10 mouse cellular contexts compared by ENCODE assay signal in the genomic region with DNA sequence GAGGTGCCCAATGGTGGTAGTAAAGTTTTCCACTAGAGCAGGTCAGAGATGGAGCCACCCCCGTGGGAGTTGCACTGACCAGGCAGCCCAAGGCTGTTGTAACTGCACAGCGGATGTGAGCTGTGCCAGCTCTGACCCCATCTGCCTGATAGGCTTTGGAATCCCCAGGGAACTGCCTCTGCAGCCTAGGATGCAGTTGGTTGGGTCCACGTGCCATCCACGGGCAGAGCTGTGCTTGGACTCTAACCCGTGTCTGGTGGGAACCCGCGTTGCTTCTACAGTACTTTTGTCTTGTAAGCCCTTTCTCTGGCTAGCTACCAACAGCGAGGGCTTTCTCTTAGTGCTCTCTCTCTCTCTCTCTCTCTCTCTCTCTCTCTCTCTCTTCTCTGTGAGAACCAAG. TPM values are rescaled to one million over a fixed set of nuclear protein-coding genes. Genes with fewer than 3 reads are reported as not detected.
DNase-seq lines count a peak whose midpoint lies in the region; ATAC-seq and TF ChIP-seq lines count a peak whose summit lies in the region.
"Had no signal": no experiment of that assay in that cellular context is flagged by ENCODE, and none has a peak within 500 bp of the region (broad histone marks: within the 10 kb centered on the region; RNA-seq: fewer than 3 reads in every experiment).

No protein-coding gene starts in this region.

- no peak overlapping the region for H3K4me2 ChIP-seq in heart, embryonic 13.5 days
- H3K4me2 ChIP-seq in stomach, postnatal 0 days (replicated peaks; ENCODE audit: low read depth): no peak overlapping the region
- H3K4me2 ChIP-seq: liver, embryonic 15.5 days had no signal

- H3K27me3 ChIP-seq in heart, embryonic 13.5 days (replicated peaks): no peaks in the 10 kb centered on the region
- H3K27me3 ChIP-seq in stomach, postnatal 0 days (ENCODE audit: control insufficient read depth, insufficient read depth, low read length): no peaks in the 10 kb centered on the region
- H3K27me3 ChIP-seq: liver, embryonic 15.5 days had no signal

- no peak for TF ChIP-seq CTCF in left cerebral cortex, adult 2 months (IDR thresholded peaks at IDR 0.05)
- no peak for TF ChIP-seq CTCF in stomach, postnatal 0 days (IDR thresholded peaks at IDR 0.05; ENCODE audit: low read depth)

- WGBS in heart, embryonic 13.5 days: 71% methylated on average over 8 of the region's 8 CpGs
- WGBS in stomach, postnatal 0 days: 84% methylated on average over 8 of the region's 8 CpGs

- peaks cover 16% of the 10 kb centered on the region for H3K36me3 ChIP-seq in heart, embryonic 13.5 days
- no peaks in the 10 kb centered on the region for H3K36me3 ChIP-seq in stomach, postnatal 0 days (ENCODE audit: control insufficient read depth, insufficient read depth, low read length)

- H3K9ac ChIP-seq in heart, embryonic 13.5 days: peak overlapping the region; percentile 69
- H3K9ac ChIP-seq in stomach, postnatal 0 days (ENCODE audit: low read length): no peak overlapping the region
- H3K9ac ChIP-seq: liver, embryonic 15.5 days had no signal

- DNase-seq in left cerebral cortex, adult 2 months (ENCODE audit: extremely low spot score in 1 of 2, low spot score in 2 of 2): no peak
- no peak for DNase-seq in left cerebral cortex, adult 8-10 months (ENCODE audit: low spot score in 2 of 2)
- DNase-seq in adrenal gland, adult 8-10 months: peak; percentile 80
- peak; percentile 54 to 77 for DNase-seq in kidney, postnatal 4 days
- DNase-seq in yolk sac, embryonic 10.5 days (ENCODE audit: low spot score): no peak
- DNase-seq in stomach, postnatal 0 days (ENCODE audit: low spot score): no peak
- no peak for DNase-seq in left cerebral cortex, postnatal 10 days (ENCODE audit: extremely low spot score in 1 of 2, low spot score in 2 of 2)
- DNase-seq: gastrocnemius, postnatal 25 days had no signal

- no peak for ATAC-seq in heart, embryonic 13.5 days (ENCODE audit: extremely low read depth, insufficient number of reproducible peaks, low FRiP score, low TSS enrichment)
- no peak; the same call in 1 of the 2 replicates for ATAC-seq in stomach, postnatal 0 days (ENCODE audit: low FRiP score, low TSS enrichment)

- 0 out of 2 replicates have a peak overlapping the region, but pooled peaks have one; percentile 15 for H3K27ac ChIP-seq in left cerebral cortex, adult 2 months
- peak overlapping the region; percentile 87 for H3K27ac ChIP-seq in heart, embryonic 13.5 days (replicated peaks)
- no peak overlapping the region for H3K27ac ChIP-seq in stomach, postnatal 0 days (replicated peaks)
- H3K27ac ChIP-seq: liver, embryonic 15.5 days had no signal

- H3K4me3 ChIP-seq in left cerebral cortex, adult 2 months: no peak overlapping the region
- H3K4me3 ChIP-seq in heart, embryonic 13.5 days: no peak overlapping the region
- no peak overlapping the region for H3K4me3 ChIP-seq in stomach, postnatal 0 days (ENCODE audit: low read depth, low read length)
- H3K4me3 ChIP-seq: liver, embryonic 15.5 days had no signal

- peaks cover 93% of the 10 kb centered on the region for H3K4me1 ChIP-seq in heart, embryonic 13.5 days
- H3K4me1 ChIP-seq in stomach, postnatal 0 days (replicated peaks; ENCODE audit: control insufficient read depth, insufficient read depth): no peaks in the 10 kb centered on the region; the same call in 1 of the 2 replicates

- intact Hi-C loops in left cerebral cortex, adult 2 months (cut with DNase I): no loop called here
- intact Hi-C loops in left cerebral cortex, postnatal 10 days (cut with DNase I): no loop called here

- TF ChIP-seq EP300 in stomach, postnatal 0 days (optimal IDR thresholded peaks at IDR 0.05): no peak

- H3K9me3 ChIP-seq in heart, embryonic 13.5 days: no peaks in the 10 kb centered on the region
- no peaks in the 10 kb centered on the region for H3K9me3 ChIP-seq in stomach, postnatal 0 days (ENCODE audit: control insufficient read depth, low read length)
- H3K9me3 ChIP-seq: liver, embryonic 15.5 days had no signal

RNA-seq across cellular contexts. Expression of gene Sipa1l2, which starts 36.7 kb away (rescaled TPM):
- 10 to 100 TPM; 44.1 to 47.9 TPM for total RNA-seq in left cerebral cortex, adult 2 months (2021)
- 10 to 100 TPM; 37.1 to 40.6 (median 38.6) TPM for total RNA-seq in left cerebral cortex, adult 8-10 months (2022)
- total RNA-seq in adrenal gland, adult 8-10 months (2022): 10 to 100 TPM; 48.7 to 56.9 (median 53.8) TPM
- 19.7 and 20.2 TPM in 2 replicates for polyA plus RNA-seq in heart, embryonic 13.5 days (2015; fragmentation: Nextera tagmentation; extraction: Ambion mirVana)
- polyA plus RNA-seq in stomach, postnatal 0 days (2015; fragmentation: Nextera tagmentation; extraction: Ambion mirVana): 3.1 and 3.6 TPM in 2 replicates
- 10 to 100 TPM; 36.6 to 38.6 TPM for total RNA-seq in left cerebral cortex, postnatal 10 days (2021)

Comparison
In these comparisons a context has a peak if more than half of its experiments do, and no peak if none do; other contexts are left out.
1. DNase-seq: peak in adrenal gland, adult 8-10 months (single experiment) and kidney, postnatal 4 days (2 of 2); none in left cerebral cortex, adult 2 months (0 of 2), left cerebral cortex, adult 8-10 months (0 of 2), yolk sac, embryonic 10.5 days (single experiment), stomach, postnatal 0 days (single experiment) and left cerebral cortex, postnatal 10 days (0 of 2).